8 mouse cellular contexts compared by ENCODE assay signal in genomic region chr1:41652646-41653427, GRCm38 (mm10).
DNase-seq lines count a peak whose midpoint lies in the region; ATAC-seq and TF ChIP-seq lines count a peak whose summit lies in the region.

No protein-coding gene starts in this region.

- no peaks in the 10 kb centered on the region for H3K36me3 ChIP-seq in forebrain, postnatal 0 days (ENCODE audit: insufficient read depth)
- no peaks in the 10 kb centered on the region for H3K36me3 ChIP-seq in midbrain, embryonic 13.5 days
- H3K36me3 ChIP-seq in stomach, postnatal 0 days (ENCODE audit: control insufficient read depth, insufficient read depth, low read length), result no peaks in the 10 kb centered on the region
- H3K36me3 ChIP-seq in intestine, postnatal 0 days (ENCODE audit: control insufficient read depth, insufficient read depth), result no peaks in the 10 kb centered on the region

- H3K27ac ChIP-seq in forebrain, postnatal 0 days (ENCODE audit: low read depth, low read length), result peak overlapping the region; percentile 59; the same call in 1 of the 2 replicates
- 0 out of 2 replicates have a peak overlapping the region, but pooled peaks have one; percentile 60 for H3K27ac ChIP-seq in midbrain, embryonic 13.5 days
- H3K27ac ChIP-seq in stomach, postnatal 0 days (replicated peaks), result no peak overlapping the region
- no peak overlapping the region for H3K27ac ChIP-seq in intestine, postnatal 0 days (ENCODE audit: low read depth, low read length)

- DNase-seq in R1 (ENCODE audit: low read depth, low spot score), result peak; percentile 4
- DNase-seq in cerebellum, adult 18-20 months, result peak; percentile 19 to 49
- peak; percentile 92 for DNase-seq in forebrain, postnatal 0 days
- peak; percentile 45 for DNase-seq in heart, postnatal 25 days (ENCODE audit: low spot score)
- peak; percentile 64 to 73 for DNase-seq in layer of hippocampus, postnatal 36 days
- DNase-seq in stomach, postnatal 0 days (ENCODE audit: low spot score), result peak; percentile 29

- H3K9ac ChIP-seq in forebrain, postnatal 0 days, result no peak overlapping the region
- no peak overlapping the region for H3K9ac ChIP-seq in midbrain, embryonic 13.5 days (replicated peaks)
- no peak overlapping the region for H3K9ac ChIP-seq in stomach, postnatal 0 days (ENCODE audit: low read length)
- H3K9ac ChIP-seq in intestine, postnatal 0 days (ENCODE audit: low read depth, low read length), result no peak overlapping the region

- H3K27me3 ChIP-seq in forebrain, postnatal 0 days (ENCODE audit: insufficient read depth, low read length), result no peaks in the 10 kb centered on the region
- no peaks in the 10 kb centered on the region for H3K27me3 ChIP-seq in midbrain, embryonic 13.5 days
- H3K27me3 ChIP-seq in stomach, postnatal 0 days (ENCODE audit: control insufficient read depth, insufficient read depth, low read length), result no peaks in the 10 kb centered on the region
- H3K27me3 ChIP-seq in intestine, postnatal 0 days (replicated peaks; ENCODE audit: control insufficient read depth, insufficient read depth, low read length), result no peaks in the 10 kb centered on the region

- TF ChIP-seq EP300 in stomach, postnatal 0 days (optimal IDR thresholded peaks at IDR 0.05), result no peak

- 19% methylated on average over 8 of the region's 8 CpGs for WGBS in forebrain, postnatal 0 days
- WGBS in midbrain, embryonic 13.5 days, result 43% methylated on average over 8 of the region's 8 CpGs
- 39% methylated on average over 8 of the region's 8 CpGs for WGBS in stomach, postnatal 0 days
- WGBS in intestine, postnatal 0 days, result 62% methylated on average over 8 of the region's 8 CpGs

- 0 out of 2 replicates have a peak, but pooled peaks cover 15% of the 10 kb centered on the region for H3K4me1 ChIP-seq in forebrain, postnatal 0 days (ENCODE audit: insufficient read depth)
- peaks cover 18% of the 10 kb centered on the region for H3K4me1 ChIP-seq in midbrain, embryonic 13.5 days (replicated peaks)
- no peaks in the 10 kb centered on the region for H3K4me1 ChIP-seq in stomach, postnatal 0 days (replicated peaks; ENCODE audit: control insufficient read depth, insufficient read depth)
- no peaks in the 10 kb centered on the region for H3K4me1 ChIP-seq in intestine, postnatal 0 days (replicated peaks; ENCODE audit: control insufficient read depth, insufficient read depth, low read length)

- ATAC-seq in forebrain, postnatal 0 days, result peak; percentile 86
- peak; percentile 80; the same call in 1 of the 2 replicates for ATAC-seq in midbrain, embryonic 13.5 days
- no peak for ATAC-seq in stomach, postnatal 0 days (ENCODE audit: low FRiP score, low TSS enrichment)
- no peak for ATAC-seq in intestine, postnatal 0 days

- intact Hi-C loops in heart, postnatal 25 days (cut with DNase I), result loop anchor here (5.0 kb wide), 1 partner anchor 91 kb away; no protein-coding TSS in a partner anchor

- TF ChIP-seq CTCF in forebrain, postnatal 0 days (IDR thresholded peaks at IDR 0.05; ENCODE audit: low read depth), result no peak
- no peak for TF ChIP-seq CTCF in stomach, postnatal 0 days (IDR thresholded peaks at IDR 0.05; ENCODE audit: low read depth)
- no peak for TF ChIP-seq CTCF in intestine, postnatal 0 days (IDR thresholded peaks at IDR 0.05; ENCODE audit: low read depth)

- H3K4me3 ChIP-seq in forebrain, postnatal 0 days (ENCODE audit: low read depth, low read length), result peak overlapping the region; percentile 14; the same call in 1 of the 2 replicates
- H3K4me3 ChIP-seq in midbrain, embryonic 13.5 days (replicated peaks), result no peak overlapping the region
- no peak overlapping the region for H3K4me3 ChIP-seq in stomach, postnatal 0 days (ENCODE audit: low read depth, low read length)
- no peak overlapping the region for H3K4me3 ChIP-seq in intestine, postnatal 0 days (ENCODE audit: low read depth, low read length)

- peak overlapping the region; percentile 30 for H3K4me2 ChIP-seq in forebrain, postnatal 0 days (ENCODE audit: low read depth)
- H3K4me2 ChIP-seq in midbrain, embryonic 13.5 days (replicated peaks), result 0 out of 2 replicates have a peak overlapping the region, but pooled peaks have one; percentile 32
- H3K4me2 ChIP-seq in stomach, postnatal 0 days (replicated peaks; ENCODE audit: low read depth), result no peak overlapping the region
- no peak overlapping the region for H3K4me2 ChIP-seq in intestine, postnatal 0 days (replicated peaks; ENCODE audit: low read depth)

- H3K9me3 ChIP-seq in forebrain, postnatal 0 days (ENCODE audit: low read length), result no peaks in the 10 kb centered on the region
- H3K9me3 ChIP-seq in midbrain, embryonic 13.5 days, result no peaks in the 10 kb centered on the region
- H3K9me3 ChIP-seq in stomach, postnatal 0 days (ENCODE audit: control insufficient read depth, low read length), result no peaks in the 10 kb centered on the region
- H3K9me3 ChIP-seq in intestine, postnatal 0 days (ENCODE audit: control insufficient read depth), result no peaks in the 10 kb centered on the region

Comparison
In these comparisons a context has a peak if more than half of its experiments do, and no peak if none do; other contexts are left out.
1. DNase-seq: peak in every context shown above with its lines; median percentile 92 in forebrain, postnatal 0 days; 68 in layer of hippocampus, postnatal 36 days; 45 in heart, postnatal 25 days; 34 in cerebellum, adult 18-20 months; 29 in stomach, postnatal 0 days; 4 in R1.
2. ATAC-seq: peak in forebrain, postnatal 0 days (single experiment) and midbrain, embryonic 13.5 days (single experiment); none in stomach, postnatal 0 days (single experiment) and intestine, postnatal 0 days (single experiment).
3. H3K27ac ChIP-seq: peak in forebrain, postnatal 0 days (single experiment) and midbrain, embryonic 13.5 days (single experiment); none in stomach, postnatal 0 days (single experiment) and intestine, postnatal 0 days (single experiment).
4. H3K4me2 ChIP-seq: peak in forebrain, postnatal 0 days (single experiment) and midbrain, embryonic 13.5 days (single experiment); none in stomach, postnatal 0 days (single experiment) and intestine, postnatal 0 days (single experiment).